Mouse (Mus musculus) hindbrain, embryonic 12.5 days (tissue): Measurements from ENCODE around the gene Plxdc2. TPM values are rescaled to one million over a fixed set of nuclear protein-coding genes. Genes with fewer than 3 reads are reported as not detected.
"Not testable (repeated sequence)": the region's sequence is repeated elsewhere in the genome, so short reads cannot be mapped to it uniquely, and the experiment has no call there.

Experiments
- ATAC-seq: fragments of 200-750 bp; cut with Nextera tagmentation; 2 replicates; pipeline ENCODE4 v1.8.0; 2017; ENCODE audit warnings: moderate TSS enrichment; ENCODE audit not compliant: low FRiP score
- H3K27ac ChIP-seq: fragments of 300-500 bp; sonication (generic); 2 replicates; pipeline ENCODE4 v1.5.1; 2016; ENCODE audit warnings: mild to moderate bottlenecking
- H3K27me3 ChIP-seq: fragments of 300-500 bp; sonication (generic); 2 replicates; pipeline ENCODE4 v1.6.1; 2016; ENCODE audit warnings: mild to moderate bottlenecking
- H3K36me3 ChIP-seq: fragments of 300-500 bp; sonication (generic); 2 replicates; pipeline ENCODE4 v1.6.1; 2016; ENCODE audit warnings: mild to moderate bottlenecking
- H3K4me1 ChIP-seq: fragments of 300-500 bp; sonication (generic); 2 replicates; pipeline ENCODE4 v1.6.1; 2016
- H3K4me2 ChIP-seq: fragments of 300-500 bp; sonication (generic); replicated peaks from 2 replicates; pipeline ENCODE4 v1.6.1; 2016; ENCODE audit warnings: mild to moderate bottlenecking
- H3K4me3 ChIP-seq: fragments of 300-500 bp; sonication (generic); 2 replicates; pipeline ENCODE4 v1.5.1; 2016; ENCODE audit warnings: mild to moderate bottlenecking
- H3K9ac ChIP-seq: fragments of 300-500 bp; sonication (generic); 2 replicates; pipeline ENCODE4 v1.6.1; 2016; ENCODE audit warnings: mild to moderate bottlenecking, moderate library complexity
- H3K9me3 ChIP-seq: fragments of 300-500 bp; sonication (generic); replicated peaks from 2 replicates; pipeline ENCODE4 v1.6.1; 2016; ENCODE audit warnings: mild to moderate bottlenecking
- WGBS: fragments of 180-500 bp; shearing (Covaris S2); methylation state at CpG from one replicate; pipeline ENCODE4 v1.1.7; 2016; 5-methylcytosine and 5-hydroxymethylcytosine counted together
- polyA plus RNA-seq: library from polyadenylated mRNA; unstranded; fragments of >200 nt; fragmentation: Nextera tagmentation; extraction: Ambion mirVana; gene quantifications from 2 replicates; pipeline ENCODE4 v1.2.1, GENCODE M21; 2016

Plxdc2 gene
- polyA plus RNA-seq, 1 experiment from 2014 or later, result 27.3 TPM

DNA sequence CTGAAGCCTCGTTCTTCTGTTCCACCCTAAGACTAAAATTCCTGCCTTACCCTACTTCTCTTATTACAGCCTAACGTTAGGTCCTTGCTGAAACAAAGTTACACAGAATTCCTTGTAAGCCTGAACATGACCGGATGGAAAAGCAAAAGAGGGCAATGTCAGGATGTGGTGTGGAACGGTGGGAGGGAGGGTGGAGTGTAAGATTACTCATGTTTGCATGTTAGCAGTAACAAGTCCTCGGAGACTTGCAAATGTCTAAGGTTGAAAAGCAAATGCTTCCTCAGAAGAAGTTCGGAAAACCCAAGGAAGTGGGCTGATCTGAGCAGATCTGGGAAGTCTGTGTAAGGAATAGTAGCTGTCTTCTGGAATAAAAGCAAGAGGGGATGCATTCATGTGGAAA is 353.8 kb downstream of the Plxdc2 start:
- H3K9ac ChIP-seq, result no peak overlapping the region
- no peak for ATAC-seq
- 65% methylated on average over 6 of the region's 6 CpGs for WGBS

GRCm38 (mm10) chr2:16731033-16731432 is 374.9 kb downstream of the Plxdc2 start:
- Histone ChIP-seq H3K27ac (no peak overlapping the region), H3K4me1 (no peaks in the 10 kb centered on the region), H3K27me3 (no peaks in the 10 kb centered on the region), H3K4me3 (no peak overlapping the region), H3K36me3 (no peaks in the 10 kb centered on the region), H3K9me3 (no peaks in the 10 kb centered on the region), H3K4me2 (no peak overlapping the region), H3K9ac (no peak overlapping the region)
- 90% methylated on average over 5 of the region's 5 CpGs for WGBS
- ATAC-seq, result no peak

More for the DNA sequence above, 353.8 kb downstream of the Plxdc2 start:
- Histone ChIP-seq H3K27ac (no peak overlapping the region), H3K27me3 (no peaks in the 10 kb centered on the region), H3K4me2 (no peak overlapping the region), H3K4me1 (no peaks in the 10 kb centered on the region), H3K9me3 (no peaks in the 10 kb centered on the region), H3K4me3 (no peak overlapping the region), H3K36me3 (no peaks in the 10 kb centered on the region)

DNA sequence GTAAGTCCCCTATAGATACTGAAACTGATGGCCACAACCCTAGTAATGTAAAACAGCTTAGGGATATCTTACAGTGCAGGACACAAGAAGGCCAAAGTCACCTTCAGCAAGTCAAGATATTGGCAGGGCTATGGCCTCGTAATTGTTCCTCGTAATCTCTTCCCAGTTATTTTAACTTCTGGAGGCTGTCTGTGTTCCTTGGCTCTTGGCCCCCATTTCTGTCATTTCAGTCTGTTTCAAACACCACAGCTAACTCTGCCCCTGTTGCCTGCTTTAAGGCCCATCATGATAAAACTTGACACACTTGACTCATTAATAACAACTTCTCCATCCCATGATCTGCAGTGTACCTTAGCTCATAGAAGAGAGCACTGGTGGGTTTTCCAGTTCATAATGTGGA is 378.3 kb downstream of the Plxdc2 start:
- Histone ChIP-seq H3K4me3 (no peak overlapping the region), H3K9ac (no peak overlapping the region), H3K4me2 (no peak overlapping the region), H3K27ac (no peak overlapping the region), H3K36me3 (no peaks in the 10 kb centered on the region), H3K9me3 (no peaks in the 10 kb centered on the region), H3K4me1 (no peaks in the 10 kb centered on the region), H3K27me3 (no peaks in the 10 kb centered on the region)
- no peak for ATAC-seq
- 84% methylated on average over 2 of the region's 2 CpGs for WGBS

GRCm38 (mm10) chr2:16738241-16738640 is 382.1 kb downstream of the Plxdc2 start:
- WGBS, result 59% methylated on average over 8 of the region's 8 CpGs
- H3K4me2 ChIP-seq, result no peak overlapping the region
- no peaks in the 10 kb centered on the region for H3K9me3 ChIP-seq
- no peaks in the 10 kb centered on the region for H3K36me3 ChIP-seq
- no peak overlapping the region for H3K4me3 ChIP-seq
- H3K27ac ChIP-seq, result no peak overlapping the region
- no peak for ATAC-seq
- H3K4me1 ChIP-seq, result no peaks in the 10 kb centered on the region
- no peaks in the 10 kb centered on the region for H3K27me3 ChIP-seq
- H3K9ac ChIP-seq, result no peak overlapping the region

GRCm38 (mm10) chr2:16741813-16742212 is 385.7 kb downstream of the Plxdc2 start:
- H3K4me2 ChIP-seq, result no peak overlapping the region
- no peaks in the 10 kb centered on the region for H3K36me3 ChIP-seq
- H3K9me3 ChIP-seq, result no peaks in the 10 kb centered on the region
- no peaks in the 10 kb centered on the region for H3K27me3 ChIP-seq
- no peak overlapping the region for H3K27ac ChIP-seq
- no peak for ATAC-seq
- H3K4me1 ChIP-seq, result no peaks in the 10 kb centered on the region
- no peak overlapping the region for H3K4me3 ChIP-seq
- H3K9ac ChIP-seq, result no peak overlapping the region
- 54% methylated on average over 3 of the region's 3 CpGs for WGBS

GRCm38 (mm10) chr2:16743568-16743967 is 387.5 kb downstream of the Plxdc2 start:
- ATAC-seq, result no peak
- H3K36me3 ChIP-seq, result no peaks in the 10 kb centered on the region
- H3K4me3 ChIP-seq, result no peak overlapping the region
- H3K9ac ChIP-seq, result no peak overlapping the region
- no peak overlapping the region for H3K4me2 ChIP-seq
- no peaks in the 10 kb centered on the region for H3K9me3 ChIP-seq
- WGBS, result 58% methylated on average over 3 of the region's 3 CpGs
- no peak overlapping the region for H3K27ac ChIP-seq
- no peaks in the 10 kb centered on the region for H3K4me1 ChIP-seq
- H3K27me3 ChIP-seq, result no peaks in the 10 kb centered on the region

DNA sequence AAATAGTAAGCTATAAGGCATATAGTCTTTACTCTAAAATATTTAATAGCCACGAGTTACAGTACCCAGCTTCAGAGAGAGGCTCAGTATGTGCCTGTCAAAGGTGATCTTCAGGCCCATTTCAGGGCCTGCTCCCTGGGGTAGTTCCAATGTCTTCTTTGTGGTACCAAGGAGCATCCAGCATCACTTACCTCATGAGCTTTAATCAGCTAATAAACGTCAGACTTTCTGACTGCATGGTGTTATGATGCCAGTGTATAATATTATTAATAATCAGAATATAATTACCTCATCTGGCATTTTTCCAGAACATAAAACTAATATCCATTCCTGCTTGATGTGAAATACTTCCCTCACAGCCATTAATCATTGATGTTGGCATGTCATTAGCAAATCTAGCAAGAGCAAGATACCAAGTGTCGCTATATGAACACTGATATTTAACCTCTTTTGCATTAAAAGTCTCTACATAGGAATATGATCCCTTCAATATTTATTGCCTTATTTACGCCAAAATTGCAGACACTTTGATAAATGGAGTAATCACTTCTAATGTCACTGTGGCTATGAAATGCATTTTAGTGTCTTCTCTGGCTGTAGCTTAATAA is 393.3 kb downstream of the Plxdc2 start:
- Histone ChIP-seq H3K4me2 (no peak overlapping the region), H3K4me1 (no peaks in the 10 kb centered on the region), H3K36me3 (no peaks in the 10 kb centered on the region), H3K4me3 (no peak overlapping the region), H3K27me3 (no peaks in the 10 kb centered on the region), H3K9me3 (no peaks in the 10 kb centered on the region), H3K9ac (no peak overlapping the region), H3K27ac (no peak overlapping the region)
- WGBS, result 73% methylated on average over 4 of the region's 4 CpGs
- ATAC-seq, result peak; percentile 26; the same call in 1 of the 2 replicates

GRCm38 (mm10) chr2:16757158-16757557 is 401.1 kb downstream of the Plxdc2 start:
- Histone ChIP-seq H3K27ac (no peak overlapping the region), H3K36me3 (no peaks in the 10 kb centered on the region), H3K27me3 (no peaks in the 10 kb centered on the region), H3K9me3 (no peaks in the 10 kb centered on the region), H3K4me2 (no peak overlapping the region), H3K4me1 (no peaks in the 10 kb centered on the region), H3K9ac (no peak overlapping the region), H3K4me3 (no peak overlapping the region)
- WGBS, result 83% methylated on average over 2 of the region's 2 CpGs
- no peak for ATAC-seq

DNA sequence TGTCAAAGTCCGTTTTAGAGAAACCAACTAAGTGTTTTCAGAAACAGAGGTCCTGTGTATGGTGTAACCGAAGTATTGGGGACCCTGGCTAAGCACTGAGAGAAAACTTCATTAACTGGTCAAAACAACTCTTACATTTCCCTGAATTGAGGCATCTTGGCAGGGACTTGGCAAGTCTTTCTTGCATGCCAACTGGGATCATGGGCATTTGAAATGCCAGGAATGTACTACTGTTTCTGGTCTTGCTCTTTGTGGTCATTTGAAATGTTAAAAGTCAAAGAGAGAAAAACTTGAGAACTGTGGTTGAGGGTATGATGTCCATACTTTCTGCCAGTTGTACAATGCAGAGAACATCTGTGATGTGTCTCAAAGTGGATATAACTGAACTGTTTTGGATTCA is 403.7 kb downstream of the Plxdc2 start:
- no peak for ATAC-seq

GRCm38 (mm10) chr2:16769149-16769548 is 413.0 kb downstream of the Plxdc2 start:
- not testable (repeated sequence) for H3K27me3 ChIP-seq, ATAC-seq, H3K9me3 ChIP-seq, H3K36me3 ChIP-seq, H3K27ac ChIP-seq, H3K4me1 ChIP-seq, H3K4me2 ChIP-seq, H3K9ac ChIP-seq, H3K4me3 ChIP-seq
- 92% methylated on average over 5 of the region's 7 CpGs for WGBS

More for the DNA sequence above, 403.7 kb downstream of the Plxdc2 start:
- Histone ChIP-seq H3K4me1 (no peaks in the 10 kb centered on the region), H3K27ac (no peak overlapping the region), H3K9ac (no peak overlapping the region), H3K9me3 (no peaks in the 10 kb centered on the region), H3K4me3 (no peak overlapping the region), H3K4me2 (no peak overlapping the region), H3K27me3 (no peaks in the 10 kb centered on the region), H3K36me3 (no peaks in the 10 kb centered on the region)
- 86% methylated on average over 2 of the region's 2 CpGs for WGBS

GRCm38 (mm10) chr2:16773398-16774113 is 417.5 kb downstream of the Plxdc2 start:
- WGBS, result 43% methylated on average over 1 of the region's 1 CpGs
- H3K4me3 ChIP-seq, result no peak overlapping the region
- H3K9me3 ChIP-seq, result no peaks in the 10 kb centered on the region
- H3K27ac ChIP-seq, result no peak overlapping the region
- ATAC-seq, result no peak
- no peak overlapping the region for H3K9ac ChIP-seq
- H3K36me3 ChIP-seq, result no peaks in the 10 kb centered on the region
- no peaks in the 10 kb centered on the region for H3K27me3 ChIP-seq
- no peak overlapping the region for H3K4me2 ChIP-seq
- H3K4me1 ChIP-seq, result 0 out of 2 replicates have a peak, but pooled peaks cover 3% of the 10 kb centered on the region

DNA sequence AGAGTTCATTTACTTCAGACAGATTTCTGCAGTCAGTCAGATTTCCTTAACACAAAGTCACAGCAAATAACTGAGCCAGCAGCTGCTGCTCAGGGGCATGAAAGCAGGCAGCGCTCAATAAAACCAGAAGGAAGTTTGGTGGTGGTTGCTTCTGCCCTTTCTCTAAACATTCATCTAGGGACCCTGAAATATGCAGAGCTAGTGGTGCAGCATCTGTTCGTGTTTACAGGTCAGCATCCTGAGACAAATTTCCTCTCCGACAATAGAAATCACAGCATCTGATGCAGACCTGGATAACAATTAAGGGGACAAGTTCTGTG is 418.0 kb downstream of the Plxdc2 start:
- 71% methylated on average over 3 of the region's 3 CpGs for WGBS
- no peak for ATAC-seq
- no peak overlapping the region for H3K27ac ChIP-seq

GRCm38 (mm10) chr2:16795283-16795682 is 439.2 kb downstream of the Plxdc2 start:
- no peaks in the 10 kb centered on the region for H3K9me3 ChIP-seq
- no peaks in the 10 kb centered on the region for H3K4me1 ChIP-seq
- no peak overlapping the region for H3K9ac ChIP-seq
- no peak overlapping the region for H3K27ac ChIP-seq
- H3K4me2 ChIP-seq, result no peak overlapping the region
- no peaks in the 10 kb centered on the region for H3K27me3 ChIP-seq
- no peak for ATAC-seq
- H3K36me3 ChIP-seq, result no peaks in the 10 kb centered on the region
- no peak overlapping the region for H3K4me3 ChIP-seq

More for the DNA sequence above, 418.0 kb downstream of the Plxdc2 start:
- Histone ChIP-seq H3K4me1 (0 out of 2 replicates have a peak, but pooled peaks cover 3% of the 10 kb centered on the region), H3K36me3 (no peaks in the 10 kb centered on the region), H3K9me3 (no peaks in the 10 kb centered on the region), H3K4me3 (no peak overlapping the region), H3K27me3 (no peaks in the 10 kb centered on the region), H3K4me2 (no peak overlapping the region), H3K9ac (no peak overlapping the region)
